Mouse (Mus musculus) small intestine, adult 2 months (tissue): Measurements from ENCODE around the gene Cacna2d4. TPM values are rescaled to one million over a fixed set of nuclear protein-coding genes. Genes with fewer than 3 reads are reported as not detected.

Source experiments
- H3K27ac ChIP-seq: fragments of 200-500 bp; 2 replicates; pipeline ENCODE4 v1.5.1; 2012; ENCODE audit warnings: low read depth, low read length, control low read depth, inconsistent platforms; ENCODE audit not compliant: insufficient read depth
- H3K27me3 ChIP-seq: fragments of 200-500 bp; 2 replicates; pipeline ENCODE4 v1.6.1; 2012; ENCODE audit warnings: mild to moderate bottlenecking, moderate library complexity, low read length, inconsistent platforms; ENCODE audit not compliant: control insufficient read depth, insufficient read depth
- H3K36me3 ChIP-seq: fragments of 200-500 bp; 2 replicates; pipeline ENCODE4 v1.6.1; 2012; ENCODE audit warnings: mild to moderate bottlenecking, low read length, control low read depth, inconsistent platforms; ENCODE audit not compliant: control insufficient read depth, insufficient read depth
- H3K4me1 ChIP-seq: fragments of 200-500 bp; 2 replicates; pipeline ENCODE4 v1.6.1; 2012; ENCODE audit warnings: low read length, inconsistent platforms, mixed read lengths; ENCODE audit not compliant: control insufficient read depth, insufficient read depth, insufficient read length
- H3K4me3 ChIP-seq: fragments of 200-500 bp; 2 replicates; pipeline ENCODE4 v1.5.1; 2012; ENCODE audit warnings: low read depth, mild to moderate bottlenecking, control low read depth, inconsistent platforms, low read length, moderate library complexity
- CTCF ChIP-seq: fragments of 200-500 bp; IDR thresholded peaks from 2 replicates; pipeline ENCODE4 v1.5.1; 2012; ENCODE audit warnings: low read depth, mild to moderate bottlenecking, control low read depth, inconsistent platforms, low read length, moderate library complexity, mixed read lengths; ENCODE audit not compliant: insufficient replicate concordance, insufficient read length; ENCODE audit errors: extremely low read depth
- POLR2A ChIP-seq: fragments of 200-500 bp; IDR thresholded peaks from 2 replicates; pipeline ENCODE4 v1.6.1; 2012; ENCODE audit warnings: low read depth, mild to moderate bottlenecking, control low read depth, inconsistent platforms, low read length, moderate library complexity
- WGBS: fragments of 180-500 bp; shearing (Covaris S2); methylation state at CpG from one replicate; pipeline ENCODE4 v1.1.7; 2018; 5-methylcytosine and 5-hydroxymethylcytosine counted together
- polyA plus RNA-seq: library from polyadenylated mRNA; depleted of rRNA; stranded (reverse); fragments of >200 nt; gene quantifications from 2 replicates; pipeline ENCODE4 v1.2.3, GENCODE M21; 2012

Gene Cacna2d4
- polyA plus RNA-seq, 1 experiment = 0.32 TPM

DNA sequence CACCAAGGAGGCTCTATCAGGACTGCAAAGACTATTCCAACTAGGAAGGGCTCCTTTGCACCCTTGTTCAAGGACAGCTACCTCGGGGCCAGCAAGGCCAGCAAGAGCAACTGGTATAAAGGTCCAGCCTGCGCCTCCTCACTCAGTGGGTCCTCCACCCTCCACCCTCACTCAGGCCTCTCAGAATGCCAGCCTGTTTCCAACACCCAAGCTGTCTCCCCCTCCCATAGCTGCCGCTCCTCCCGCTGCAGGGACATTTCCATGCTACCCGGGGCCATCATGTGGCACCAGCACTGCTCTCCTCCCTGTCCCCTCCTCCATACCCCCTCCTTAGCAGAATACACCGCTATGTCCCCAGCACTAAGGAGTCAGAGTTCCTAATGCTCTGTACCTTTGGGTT is 93.6 kb downstream of the Cacna2d4 start:
- H3K36me3 ChIP-seq = no peaks in the 10 kb centered on the region
- no peak overlapping the region for H3K27ac ChIP-seq
- H3K27me3 ChIP-seq = peaks cover 31% of the 10 kb centered on the region
- peaks cover 3% of the 10 kb centered on the region; the same call in 1 of the 2 replicates for H3K4me1 ChIP-seq
- no peak for TF ChIP-seq POLR2A
- no peak for TF ChIP-seq CTCF
- WGBS = 12% methylated on average over 6 of the region's 6 CpGs
- H3K4me3 ChIP-seq = no peak overlapping the region

DNA sequence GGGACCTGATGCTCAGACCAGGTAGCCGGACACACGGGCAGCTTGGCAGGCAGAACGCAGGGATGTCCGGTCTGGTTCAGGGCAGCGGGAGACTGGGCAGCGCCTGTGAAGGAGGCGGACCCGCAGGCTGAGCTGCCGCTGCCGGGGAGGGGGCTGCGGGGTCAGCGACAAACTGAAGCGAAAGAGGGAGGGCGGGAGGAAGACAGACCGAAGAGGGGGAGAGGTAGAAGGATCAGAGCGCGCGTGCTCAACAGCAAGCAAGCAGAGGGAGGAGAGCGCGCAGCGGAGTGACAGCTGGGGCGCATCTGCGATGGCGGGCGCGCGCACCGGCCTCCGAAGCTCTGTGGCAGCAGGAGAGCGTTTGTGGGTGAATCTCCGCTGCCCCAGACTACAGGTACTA is 94.2 kb downstream of the Cacna2d4 start, which contains the start of gene Lrtm2:
TSS of gene Lrtm2 (minus strand) at position 261 of the 400 bp plus-strand sequence.
- Histone ChIP-seq H3K27ac (no peak within 1 kb of the TSS), H3K4me3 (peak within 1 kb of the TSS; percentile 29; the same call in 1 of the 2 replicates), H3K36me3 (no peaks in the 10 kb centered on the region), H3K27me3 (peaks cover 31% of the 10 kb centered on the region), H3K4me1 (peaks cover 3% of the 10 kb centered on the region; the same call in 1 of the 2 replicates)
- 2% methylated on average over 31 of the region's 31 CpGs for WGBS
- TF ChIP-seq CTCF (no peak), POLR2A (no peak)

- WGBS = 23% methylated on average over 1 of the region's 1 CpGs
- TF ChIP-seq POLR2A (no peak), CTCF (no peak)
- H3K4me1 ChIP-seq = peaks cover 3% of the 10 kb centered on the region; the same call in 1 of the 2 replicates
Measured at GRCm38 (mm10) chr6:119332111-119332510, 95.8 kb downstream of the Cacna2d4 start.

DNA sequence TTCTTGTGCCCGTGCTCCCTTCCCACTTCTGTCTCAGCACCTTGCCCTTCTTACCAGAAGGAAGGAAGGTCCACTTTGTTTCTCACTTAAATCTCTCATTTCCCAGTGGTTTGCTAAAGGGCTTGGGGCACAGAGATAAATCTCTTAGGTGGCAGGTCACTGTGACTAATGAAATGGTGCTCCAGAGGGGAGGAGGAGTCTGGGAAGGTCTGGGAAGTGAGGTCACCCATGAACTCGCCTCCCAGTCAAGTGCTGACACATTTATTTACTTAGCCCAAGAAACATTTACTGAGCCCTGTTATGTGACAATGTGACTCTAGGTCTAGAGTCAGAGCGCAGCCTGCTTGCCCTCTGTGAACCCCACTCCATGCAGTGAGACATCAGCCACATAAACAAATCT is 96.9 kb downstream of the Cacna2d4 start:
- Histone ChIP-seq H3K27ac (no peak overlapping the region), H3K27me3 (peaks cover 27% of the 10 kb centered on the region), H3K4me1 (peaks cover 3% of the 10 kb centered on the region; the same call in 1 of the 2 replicates), H3K36me3 (no peaks in the 10 kb centered on the region), H3K4me3 (no peak overlapping the region)
- TF ChIP-seq POLR2A = no peak
- TF ChIP-seq CTCF = no peak
- 14% methylated on average over 3 of the region's 3 CpGs for WGBS

More at GRCm38 (mm10) chr6:119332111-119332510, 95.8 kb downstream of the Cacna2d4 start:
- Histone ChIP-seq H3K27ac (no peak overlapping the region), H3K27me3 (peaks cover 31% of the 10 kb centered on the region), H3K4me3 (no peak overlapping the region), H3K36me3 (no peaks in the 10 kb centered on the region)

DNA sequence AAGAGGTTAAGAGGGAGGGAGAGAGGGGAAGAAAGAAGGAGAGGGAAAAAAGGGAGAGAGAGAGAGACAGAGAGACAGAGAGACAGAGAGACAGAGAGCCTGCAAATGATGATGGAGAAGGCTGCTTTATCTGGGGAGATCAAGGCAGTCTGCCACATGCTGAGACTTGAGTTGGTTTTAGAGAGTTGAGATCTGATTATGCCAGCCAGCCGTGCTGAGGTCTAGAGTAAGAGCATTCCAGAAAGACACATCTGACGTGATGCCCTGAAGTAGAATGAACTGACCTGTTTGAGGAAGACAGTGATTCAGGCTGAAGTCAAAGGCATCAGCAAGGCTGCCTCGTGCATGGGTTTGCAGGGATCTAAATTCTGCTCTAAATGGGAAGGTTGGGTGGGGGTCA is 97.5 kb downstream of the Cacna2d4 start:
- Histone ChIP-seq H3K27me3 (peaks cover 27% of the 10 kb centered on the region), H3K27ac (no peak overlapping the region), H3K4me3 (no peak overlapping the region), H3K36me3 (no peaks in the 10 kb centered on the region), H3K4me1 (peaks cover 3% of the 10 kb centered on the region; the same call in 1 of the 2 replicates)
- WGBS = 39% methylated on average over 3 of the region's 3 CpGs
- TF ChIP-seq CTCF = no peak
- no peak for TF ChIP-seq POLR2A

DNA sequence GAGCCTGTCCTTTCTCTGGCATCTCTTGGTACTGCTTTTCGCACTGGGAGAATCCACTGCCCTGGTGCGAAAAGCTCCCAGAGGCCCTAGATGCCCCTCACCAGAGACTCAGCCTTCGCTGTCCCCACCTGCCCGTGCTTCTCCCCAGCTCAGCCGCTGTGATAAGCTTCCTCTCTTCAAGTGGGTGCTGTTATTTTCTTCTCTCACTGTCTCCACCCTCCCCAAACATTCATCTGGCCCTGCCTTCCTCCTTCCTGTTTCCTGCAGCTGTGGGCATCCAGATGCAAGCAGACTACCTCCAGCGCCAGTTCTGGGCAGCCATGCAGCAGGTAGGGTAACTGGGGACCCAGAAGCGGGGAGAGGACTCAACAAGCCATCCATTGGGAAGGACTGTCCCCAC is 99.8 kb downstream of the Cacna2d4 start:
- H3K4me3 ChIP-seq = no peak overlapping the region
- TF ChIP-seq CTCF (no peak), POLR2A (no peak)
- H3K36me3 ChIP-seq = no peaks in the 10 kb centered on the region
- H3K27me3 ChIP-seq = peaks cover 6% of the 10 kb centered on the region; the same call in 1 of the 2 replicates
- WGBS = 57% methylated on average over 7 of the region's 7 CpGs
- peaks cover 3% of the 10 kb centered on the region; the same call in 1 of the 2 replicates for H3K4me1 ChIP-seq
- no peak overlapping the region for H3K27ac ChIP-seq

GRCm38 (mm10) chr6:119337287-119337686 is 101.0 kb downstream of the Cacna2d4 start:
- WGBS = 69% methylated on average over 3 of the region's 3 CpGs
- no peaks in the 10 kb centered on the region for H3K27me3 ChIP-seq
- no peak overlapping the region for H3K27ac ChIP-seq
- no peak for TF ChIP-seq POLR2A
- no peak for TF ChIP-seq CTCF
- H3K4me3 ChIP-seq = no peak overlapping the region
- H3K4me1 ChIP-seq = peaks cover 3% of the 10 kb centered on the region; the same call in 1 of the 2 replicates
- no peaks in the 10 kb centered on the region for H3K36me3 ChIP-seq
